Mouse (Mus musculus): ENCODE measurements around the gene Ubash3a. TPM values are rescaled to one million over a fixed set of nuclear protein-coding genes. Genes with fewer than 3 reads are reported as not detected.

The Ubash3a gene
- polyA plus RNA-seq, 1 experiment from 2014 or later, result not detected

- H3K4me2 ChIP-seq, result no peak overlapping the region
- no peak overlapping the region for H3K27ac ChIP-seq (replicated peaks)
- H3K4me1 ChIP-seq (replicated peaks), result peaks cover 7% of the 10 kb centered on the region
- H3K9me3 ChIP-seq, result no peaks in the 10 kb centered on the region
- H3K4me3 ChIP-seq, result no peak overlapping the region
- no peak for ATAC-seq (ENCODE audit: low read depth)
- H3K27me3 ChIP-seq, result no peaks in the 10 kb centered on the region
- H3K36me3 ChIP-seq, result no peaks in the 10 kb centered on the region
- H3K9ac ChIP-seq, result no peak overlapping the region
- 67% methylated on average over 5 of the region's 5 CpGs for WGBS
These were observed 46.3 kb downstream of the Ubash3a start for GRCm38 (mm10) chr17:31253951-31254350.

DNA sequence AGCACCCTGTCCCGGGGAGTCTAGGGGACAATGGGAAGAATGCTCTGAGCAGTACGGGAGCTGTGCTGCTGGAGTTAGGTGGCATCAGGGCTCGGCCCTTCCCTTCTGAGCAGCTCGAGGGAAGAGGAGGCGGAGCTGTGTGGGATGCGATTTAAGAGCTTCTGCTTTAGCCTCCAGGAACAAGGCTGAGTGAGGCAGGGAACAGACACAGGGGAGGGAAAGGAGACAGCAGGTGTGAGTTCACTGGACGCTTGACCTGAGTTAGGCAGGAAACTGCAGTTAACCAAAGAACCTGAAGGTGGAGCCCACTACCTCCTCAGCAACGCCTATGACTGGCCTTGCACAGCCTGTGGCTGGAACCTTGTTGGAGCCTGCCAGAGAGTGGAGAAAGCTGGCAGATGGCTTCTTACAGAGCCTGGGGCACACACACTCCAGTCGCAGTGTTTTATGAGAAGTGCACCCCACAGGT is 46.8 kb downstream of the Ubash3a start:
- Histone ChIP-seq H3K4me3 (no peak overlapping the region), H3K27me3 (no peaks in the 10 kb centered on the region), H3K9ac (no peak overlapping the region), H3K4me2 (0 out of 2 replicates have a peak overlapping the region, but pooled peaks have one; percentile 17), H3K27ac (replicated peaks) (no peak overlapping the region), H3K9me3 (no peaks in the 10 kb centered on the region), H3K4me1 (replicated peaks) (peaks cover 7% of the 10 kb centered on the region), H3K36me3 (no peaks in the 10 kb centered on the region)
- ATAC-seq (ENCODE audit: low read depth), result peak; percentile 91
- 10% methylated on average over 9 of the region's 9 CpGs for WGBS

DNA sequence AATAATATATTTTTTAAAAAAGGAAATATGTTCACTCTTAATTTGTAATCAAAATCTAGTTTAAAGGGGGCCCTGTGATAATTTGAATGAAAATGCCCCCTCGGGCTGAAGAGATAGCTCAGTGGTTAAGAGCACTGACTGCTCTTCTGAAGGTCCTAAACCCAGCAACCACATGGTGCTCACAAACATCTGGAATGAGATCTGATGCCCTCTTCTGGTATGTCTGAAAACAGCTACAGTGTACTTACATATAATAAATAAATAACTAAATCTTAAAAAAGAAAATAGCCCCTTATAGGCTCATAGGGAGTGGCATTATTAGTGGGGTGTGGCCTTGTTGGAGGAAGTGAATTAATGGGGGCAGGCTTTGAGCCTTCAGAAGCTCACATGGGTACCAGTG is 49.5 kb downstream of the Ubash3a start:
- no peak overlapping the region for H3K4me3 ChIP-seq
- H3K4me1 ChIP-seq (replicated peaks), result peaks cover 7% of the 10 kb centered on the region
- no peaks in the 10 kb centered on the region for H3K27me3 ChIP-seq
- no peak for ATAC-seq (ENCODE audit: low read depth)
- no peaks in the 10 kb centered on the region for H3K36me3 ChIP-seq
- no peak overlapping the region for H3K4me2 ChIP-seq
- no peaks in the 10 kb centered on the region for H3K9me3 ChIP-seq
- no peak overlapping the region for H3K27ac ChIP-seq (replicated peaks)
- WGBS, result 91% methylated on average over 1 of the region's 1 CpGs
- no peak overlapping the region for H3K9ac ChIP-seq

DNA sequence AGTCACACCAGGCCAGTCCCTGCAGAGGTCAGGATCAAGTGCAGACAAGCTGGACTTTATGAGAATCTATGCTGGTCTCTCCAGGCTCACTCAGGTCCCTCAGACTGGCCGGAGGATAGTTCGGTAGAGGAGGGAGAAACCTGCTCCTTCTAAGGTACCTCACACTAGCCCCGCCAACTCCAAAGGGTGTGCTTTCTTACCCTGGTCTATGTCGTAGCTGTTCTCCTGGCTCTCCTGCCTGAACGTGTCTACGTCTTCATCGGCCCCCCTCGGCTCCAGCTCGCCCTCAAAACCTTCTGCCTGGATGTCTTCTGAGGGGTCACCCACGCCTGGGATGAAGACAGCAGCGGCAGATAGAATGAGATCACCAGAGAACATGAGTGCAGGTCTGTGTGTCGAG is 50.2 kb downstream of the Ubash3a start:
- H3K4me3 ChIP-seq, result no peak overlapping the region
- no peaks in the 10 kb centered on the region for H3K27me3 ChIP-seq
- no peaks in the 10 kb centered on the region for H3K36me3 ChIP-seq
- ATAC-seq (ENCODE audit: low read depth), result no peak
- 92% methylated on average over 12 of the region's 12 CpGs for WGBS
- H3K4me2 ChIP-seq, result no peak overlapping the region
- no peak overlapping the region for H3K9ac ChIP-seq
- no peaks in the 10 kb centered on the region for H3K9me3 ChIP-seq
- H3K27ac ChIP-seq (replicated peaks), result no peak overlapping the region
- peaks cover 7% of the 10 kb centered on the region for H3K4me1 ChIP-seq (replicated peaks)

DNA sequence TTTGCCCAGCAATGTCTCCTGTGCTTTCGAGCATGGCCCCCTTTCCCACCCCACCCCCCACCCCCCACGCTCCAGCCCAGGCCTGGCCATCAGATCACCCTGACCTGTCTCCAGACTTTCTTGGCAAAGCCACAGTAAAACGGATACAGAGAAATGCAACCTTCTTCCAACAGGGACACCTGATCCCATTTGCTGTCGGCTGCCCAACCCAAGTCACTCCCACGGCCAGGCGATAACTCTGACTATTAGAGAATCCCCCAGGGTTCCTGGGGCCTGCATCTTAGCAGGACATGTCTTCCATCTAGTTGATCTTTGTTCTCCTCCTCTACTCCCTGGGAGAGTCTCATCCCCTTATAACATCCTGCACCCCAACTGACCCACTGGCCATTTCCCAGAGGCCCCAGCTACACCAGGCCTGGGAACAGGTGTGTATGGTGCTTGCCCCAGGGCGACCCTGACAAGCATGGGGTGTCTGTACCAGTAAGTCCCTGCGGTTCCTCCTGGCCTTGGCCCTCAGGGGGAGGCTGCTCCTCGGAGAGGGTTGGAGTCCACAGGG is 50.7 kb downstream of the Ubash3a start:
- ATAC-seq (ENCODE audit: low read depth), result no peak
- Histone ChIP-seq H3K9me3 (no peaks in the 10 kb centered on the region), H3K27me3 (no peaks in the 10 kb centered on the region), H3K4me2 (no peak overlapping the region), H3K4me3 (no peak overlapping the region), H3K4me1 (replicated peaks) (peaks cover 7% of the 10 kb centered on the region), H3K9ac (no peak overlapping the region), H3K36me3 (no peaks in the 10 kb centered on the region), H3K27ac (replicated peaks) (no peak overlapping the region)
- 88% methylated on average over 9 of the region's 9 CpGs for WGBS

- 61% methylated on average over 4 of the region's 4 CpGs for WGBS
- no peak for ATAC-seq (ENCODE audit: low read depth)
- Histone ChIP-seq H3K4me1 (replicated peaks) (peaks cover 7% of the 10 kb centered on the region), H3K4me3 (no peak overlapping the region), H3K9ac (no peak overlapping the region), H3K9me3 (no peaks in the 10 kb centered on the region), H3K36me3 (no peaks in the 10 kb centered on the region), H3K27ac (replicated peaks) (no peak overlapping the region), H3K27me3 (no peaks in the 10 kb centered on the region), H3K4me2 (no peak overlapping the region)
These were observed 51.5 kb downstream of the Ubash3a start for GRCm38 (mm10) chr17:31259145-31259544.

GRCm38 (mm10) chr17:31259825-31260224 is 52.2 kb downstream of the Ubash3a start:
- Histone ChIP-seq H3K27ac (replicated peaks) (no peak overlapping the region), H3K9ac (no peak overlapping the region), H3K4me3 (no peak overlapping the region), H3K36me3 (no peaks in the 10 kb centered on the region), H3K4me2 (no peak overlapping the region), H3K9me3 (no peaks in the 10 kb centered on the region), H3K4me1 (replicated peaks) (peaks cover 2% of the 10 kb centered on the region), H3K27me3 (no peaks in the 10 kb centered on the region)
- no peak for ATAC-seq (ENCODE audit: low read depth)
- WGBS, result 76% methylated on average over 4 of the region's 4 CpGs

- ATAC-seq (ENCODE audit: low read depth), result no peak
- H3K4me2 ChIP-seq, result no peak overlapping the region
- WGBS, result 88% methylated on average over 7 of the region's 7 CpGs
These were observed 52.8 kb downstream of the Ubash3a start for GRCm38 (mm10) chr17:31260430-31260829.

GRCm38 (mm10) chr17:31261352-31261751 is 53.7 kb downstream of the Ubash3a start:
- no peak for ATAC-seq (ENCODE audit: low read depth)
- no peak overlapping the region for H3K27ac ChIP-seq (replicated peaks)
- no peaks in the 10 kb centered on the region for H3K9me3 ChIP-seq
- no peaks in the 10 kb centered on the region for H3K4me1 ChIP-seq (replicated peaks)
- no peak overlapping the region for H3K4me3 ChIP-seq
- no peak overlapping the region for H3K4me2 ChIP-seq
- H3K36me3 ChIP-seq, result no peaks in the 10 kb centered on the region
- no peak overlapping the region for H3K9ac ChIP-seq
- 84% methylated on average over 6 of the region's 6 CpGs for WGBS
- H3K27me3 ChIP-seq, result no peaks in the 10 kb centered on the region

More at GRCm38 (mm10) chr17:31260430-31260829, 52.8 kb downstream of the Ubash3a start:
- Histone ChIP-seq H3K9me3 (no peaks in the 10 kb centered on the region), H3K27ac (replicated peaks) (no peak overlapping the region), H3K4me1 (replicated peaks) (no peaks in the 10 kb centered on the region), H3K4me3 (no peak overlapping the region), H3K9ac (no peak overlapping the region), H3K36me3 (no peaks in the 10 kb centered on the region), H3K27me3 (no peaks in the 10 kb centered on the region)

DNA sequence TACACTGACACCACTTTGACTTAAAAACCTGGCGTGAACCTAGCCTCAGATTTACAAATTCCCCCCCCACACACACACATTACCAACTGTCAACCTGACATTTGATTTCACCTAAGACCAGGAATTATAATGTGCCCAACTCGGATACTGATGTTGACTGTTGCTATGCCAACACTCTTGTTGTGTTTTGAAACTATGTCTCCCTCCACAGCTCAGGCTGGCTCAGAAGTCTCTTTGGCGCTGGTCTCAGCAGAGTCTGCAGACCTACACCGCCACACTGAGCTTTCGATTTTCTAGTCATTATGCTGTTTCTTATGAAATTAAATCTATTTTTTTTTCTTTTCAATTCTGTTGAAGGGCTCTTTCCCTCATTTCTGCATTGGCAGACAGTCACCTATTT is 55.0 kb downstream of the Ubash3a start:
- H3K27me3 ChIP-seq, result no peaks in the 10 kb centered on the region
- no peaks in the 10 kb centered on the region for H3K4me1 ChIP-seq (replicated peaks)
- no peak for ATAC-seq (ENCODE audit: low read depth)
- 82% methylated on average over 5 of the region's 5 CpGs for WGBS
- H3K4me2 ChIP-seq, result no peak overlapping the region
- no peaks in the 10 kb centered on the region for H3K9me3 ChIP-seq
- no peaks in the 10 kb centered on the region for H3K36me3 ChIP-seq
- no peak overlapping the region for H3K4me3 ChIP-seq
- H3K27ac ChIP-seq (replicated peaks), result no peak overlapping the region
- H3K9ac ChIP-seq, result no peak overlapping the region

DNA sequence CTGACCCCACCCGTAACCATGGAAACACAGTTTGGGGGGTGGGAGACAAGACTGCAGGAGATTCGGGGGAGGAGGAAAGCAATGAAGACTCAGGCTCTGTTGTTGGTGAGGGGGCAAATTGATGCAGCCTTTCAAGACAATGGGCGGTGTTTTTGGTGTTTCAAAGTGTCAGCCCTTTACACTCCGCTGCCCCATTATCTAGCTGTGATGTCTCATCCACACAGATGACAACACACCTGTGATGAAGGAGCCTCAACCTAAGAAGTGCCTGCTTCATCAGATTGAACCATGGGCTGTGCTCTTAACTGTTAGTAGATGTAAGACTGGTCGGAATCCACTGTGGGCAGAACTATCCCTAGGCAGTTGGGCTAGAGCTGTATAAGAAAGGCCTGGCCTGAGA is 56.1 kb downstream of the Ubash3a start:
- no peak overlapping the region for H3K4me2 ChIP-seq
- H3K9ac ChIP-seq, result no peak overlapping the region
- ATAC-seq (ENCODE audit: low read depth), result no peak
- WGBS, result 83% methylated on average over 5 of the region's 5 CpGs
- no peak overlapping the region for H3K4me3 ChIP-seq
- no peaks in the 10 kb centered on the region for H3K36me3 ChIP-seq
- no peaks in the 10 kb centered on the region for H3K27me3 ChIP-seq
- no peaks in the 10 kb centered on the region for H3K9me3 ChIP-seq
- no peaks in the 10 kb centered on the region for H3K4me1 ChIP-seq (replicated peaks)
- H3K27ac ChIP-seq (replicated peaks), result no peak overlapping the region

DNA sequence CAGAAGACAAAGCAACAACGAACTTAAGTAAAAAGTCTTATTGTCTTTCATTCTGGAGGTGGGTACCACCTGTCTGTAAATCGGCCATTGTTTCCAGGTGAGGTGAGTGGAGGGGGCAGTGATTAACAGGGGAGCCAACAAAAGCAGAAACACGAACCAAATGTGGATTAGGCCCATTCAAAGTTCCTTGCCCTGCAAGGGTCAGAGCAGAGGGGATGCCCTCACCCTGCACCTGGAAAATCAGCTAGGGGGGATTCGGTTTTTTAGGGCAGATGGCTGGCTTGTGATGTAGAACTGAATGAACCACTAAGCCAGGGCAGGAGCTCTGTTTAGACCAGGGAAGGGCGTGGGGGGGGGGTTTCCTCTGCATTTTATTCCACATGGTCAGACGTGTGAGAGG is 56.7 kb downstream of the Ubash3a start:
- 62% methylated on average over 6 of the region's 6 CpGs for WGBS

GRCm38 (mm10) chr17:31265171-31265572 is 57.5 kb downstream of the Ubash3a start:
- no peak overlapping the region for H3K27ac ChIP-seq (replicated peaks)
- H3K4me1 ChIP-seq (replicated peaks), result no peaks in the 10 kb centered on the region
- H3K9me3 ChIP-seq, result no peaks in the 10 kb centered on the region
- H3K36me3 ChIP-seq, result no peaks in the 10 kb centered on the region
- 16% methylated on average over 3 of the region's 3 CpGs for WGBS
- H3K27me3 ChIP-seq, result no peaks in the 10 kb centered on the region
- no peak overlapping the region for H3K4me3 ChIP-seq
- no peak overlapping the region for H3K9ac ChIP-seq
- H3K4me2 ChIP-seq, result no peak overlapping the region
- no peak for ATAC-seq (ENCODE audit: low read depth)

More for the DNA sequence above, 56.7 kb downstream of the Ubash3a start:
- Histone ChIP-seq H3K9ac (no peak overlapping the region), H3K4me1 (replicated peaks) (no peaks in the 10 kb centered on the region), H3K4me2 (no peak overlapping the region), H3K27me3 (no peaks in the 10 kb centered on the region), H3K4me3 (no peak overlapping the region), H3K9me3 (no peaks in the 10 kb centered on the region), H3K36me3 (no peaks in the 10 kb centered on the region), H3K27ac (replicated peaks) (no peak overlapping the region)
- ATAC-seq (ENCODE audit: low read depth), result no peak

Data from neural tube, embryonic 13.5 days (tissue).